Mouse (Mus musculus): ENCODE results near the gene Msi2.

Gene Msi2

DNA sequence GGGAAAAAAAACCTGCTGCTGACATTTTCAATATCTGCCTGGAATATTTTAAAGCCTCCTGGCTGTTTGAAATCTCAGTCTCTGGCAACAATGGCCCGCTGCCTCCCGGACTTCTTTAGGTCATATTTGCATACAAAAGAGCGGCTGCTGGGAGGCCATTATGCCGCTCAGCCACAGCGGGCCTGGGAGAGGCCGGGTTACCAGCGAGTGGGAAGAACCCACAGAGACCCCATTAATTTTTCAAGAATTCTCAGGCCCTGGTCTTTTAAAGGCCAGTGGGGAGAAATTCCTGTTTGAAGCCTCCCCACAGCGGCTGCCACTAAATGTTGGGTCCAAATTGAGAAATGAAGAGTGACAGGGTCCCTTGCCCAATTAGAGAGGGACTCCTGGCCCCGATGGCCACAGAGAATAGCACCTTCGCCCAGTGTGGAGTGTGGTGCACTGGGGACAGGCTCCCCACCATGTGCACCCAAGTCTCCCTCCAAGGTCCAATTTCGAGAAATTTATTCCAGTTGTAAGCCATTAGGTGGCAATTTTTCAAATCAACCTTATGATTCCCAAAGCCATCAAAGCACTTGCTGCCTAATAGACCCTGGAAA, 183.9 kb downstream of the Msi2 start:
- DNase-seq, result no peak

GRCm38 (mm10) chr11:88532016-88532415, 186.3 kb downstream of the Msi2 start:
- no peak for DNase-seq

- no peak for DNase-seq
These were observed 188.3 kb downstream of the Msi2 start for GRCm38 (mm10) chr11:88530032-88530431.

GRCm38 (mm10) chr11:88528522-88529101, 189.7 kb downstream of the Msi2 start:
- peak; percentile 80 for DNase-seq

DNA sequence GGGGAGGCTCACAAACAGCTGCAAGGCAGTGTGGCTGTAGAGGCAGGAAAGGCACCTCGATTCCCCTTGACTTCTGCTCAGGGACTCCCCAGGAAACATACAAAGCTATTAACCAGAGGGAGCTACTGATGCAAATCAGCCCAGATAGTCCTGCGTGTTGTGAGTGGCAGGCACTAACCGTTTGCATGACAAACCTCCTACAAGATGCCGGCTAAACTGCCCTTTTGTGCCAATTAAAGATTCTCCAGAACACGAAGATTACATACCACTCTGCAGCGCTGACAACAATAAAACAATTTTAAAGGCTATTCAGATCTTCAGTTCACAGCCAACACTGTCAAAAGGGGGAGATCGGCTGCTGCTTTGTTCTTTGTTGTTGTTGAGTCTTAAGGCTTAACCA, 191.6 kb downstream of the Msi2 start:
- DNase-seq, result no peak

DNA sequence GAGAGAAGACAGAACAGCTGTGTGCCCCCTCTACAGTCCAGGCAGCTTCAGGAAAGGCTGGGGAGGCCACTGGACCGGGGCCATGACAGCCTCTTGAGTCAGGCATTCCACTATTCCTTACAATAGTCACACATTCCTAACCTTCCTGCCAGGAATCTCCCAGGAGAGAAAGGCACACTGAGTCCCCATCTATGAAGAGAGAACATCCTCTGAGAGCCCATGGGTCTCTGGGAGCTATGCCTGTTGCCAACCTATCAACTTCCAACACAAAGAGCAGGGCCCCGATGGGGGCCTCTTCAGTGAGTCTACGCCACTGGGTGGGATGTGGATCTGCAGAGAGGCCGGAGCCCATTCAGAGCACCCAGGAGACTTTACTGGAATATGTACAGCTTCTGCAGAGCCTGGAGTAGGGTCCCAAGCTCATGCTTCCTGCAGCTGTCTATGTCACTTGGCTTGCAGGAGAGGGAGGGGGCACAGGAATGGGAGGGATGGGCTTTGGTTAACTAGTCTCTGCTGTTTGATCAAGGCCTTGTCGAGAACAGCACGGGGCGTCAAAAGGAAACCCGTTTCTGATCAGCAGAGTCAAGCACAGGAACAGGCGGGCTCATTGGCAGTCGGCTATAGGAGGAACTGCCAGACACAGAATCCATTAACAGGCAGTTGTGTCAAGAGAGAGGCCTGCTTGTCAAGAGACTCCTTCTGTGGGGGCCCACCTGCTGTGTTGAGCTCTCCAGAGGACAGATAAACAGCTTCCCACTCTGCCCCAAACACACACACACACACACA, 193.3 kb downstream of the Msi2 start:
- DNase-seq, result peak; percentile 64

- DNase-seq, result no peak
These were observed 193.9 kb downstream of the Msi2 start for GRCm38 (mm10) chr11:88524437-88524789.

DNA sequence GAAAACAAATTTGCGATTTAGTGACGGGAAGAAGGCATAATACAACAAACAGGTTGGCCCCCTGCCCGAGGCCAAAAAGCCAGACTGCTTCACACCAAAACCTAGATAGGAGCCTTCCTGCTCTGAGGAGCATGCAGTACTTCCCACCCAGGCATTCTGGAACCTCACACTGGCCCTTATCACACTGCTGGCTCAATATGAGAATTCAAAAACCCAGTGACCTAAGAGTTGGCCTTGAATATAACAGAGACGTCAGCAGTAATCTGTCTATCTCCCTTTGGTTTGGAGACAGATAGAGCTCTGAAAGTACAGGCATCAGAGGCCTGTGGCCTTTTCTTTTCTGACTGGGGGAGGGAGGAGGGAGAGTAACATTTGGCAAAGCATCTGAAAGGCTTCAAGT, 194.4 kb downstream of the Msi2 start:
- peak; percentile 60 for DNase-seq

- DNase-seq, result no peak
These were observed 194.8 kb downstream of the Msi2 start for GRCm38 (mm10) chr11:88523511-88523910.

DNA sequence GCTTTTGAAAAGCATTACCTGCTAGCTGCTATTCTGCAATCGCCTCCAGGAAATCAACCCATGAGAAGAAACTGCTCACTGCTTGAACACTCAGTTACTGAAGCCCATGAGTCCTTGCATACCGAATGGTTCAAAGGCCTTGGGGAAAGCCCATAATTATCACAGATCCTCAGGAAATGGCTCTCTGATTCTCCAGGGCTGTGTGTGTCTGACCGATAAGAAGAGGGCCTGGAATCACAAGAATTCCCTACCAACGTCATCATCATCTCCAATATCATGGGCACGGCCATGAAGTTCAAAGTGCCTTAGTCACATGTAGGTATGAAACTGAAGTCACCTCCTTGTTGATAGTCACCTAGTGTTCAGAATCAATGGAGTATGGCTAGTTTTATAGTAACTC, 196.2 kb downstream of the Msi2 start:
- no peak for DNase-seq

- DNase-seq, result no peak
These were observed 197.2 kb downstream of the Msi2 start for GRCm38 (mm10) chr11:88520951-88521730.

DNA sequence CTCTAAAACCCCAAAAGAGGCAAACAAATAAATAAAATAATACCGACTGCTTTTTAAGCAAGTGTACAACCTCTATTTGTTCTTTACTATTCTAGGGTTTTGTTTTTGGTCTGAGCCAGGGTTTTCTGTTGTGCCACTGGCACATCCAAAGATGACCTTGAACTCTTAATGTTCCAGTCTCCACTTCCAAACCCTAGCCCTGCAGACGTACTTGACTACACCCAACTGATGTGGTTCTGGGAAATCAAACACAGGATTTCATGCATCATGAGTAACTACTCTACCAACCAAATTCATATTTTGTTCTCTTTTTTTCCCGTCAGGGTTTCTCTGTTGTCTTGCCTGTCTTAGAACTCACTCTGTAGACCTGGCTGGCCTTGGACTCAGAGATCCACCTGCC, 200.0 kb downstream of the Msi2 start:
- DNase-seq, result no peak

DNA sequence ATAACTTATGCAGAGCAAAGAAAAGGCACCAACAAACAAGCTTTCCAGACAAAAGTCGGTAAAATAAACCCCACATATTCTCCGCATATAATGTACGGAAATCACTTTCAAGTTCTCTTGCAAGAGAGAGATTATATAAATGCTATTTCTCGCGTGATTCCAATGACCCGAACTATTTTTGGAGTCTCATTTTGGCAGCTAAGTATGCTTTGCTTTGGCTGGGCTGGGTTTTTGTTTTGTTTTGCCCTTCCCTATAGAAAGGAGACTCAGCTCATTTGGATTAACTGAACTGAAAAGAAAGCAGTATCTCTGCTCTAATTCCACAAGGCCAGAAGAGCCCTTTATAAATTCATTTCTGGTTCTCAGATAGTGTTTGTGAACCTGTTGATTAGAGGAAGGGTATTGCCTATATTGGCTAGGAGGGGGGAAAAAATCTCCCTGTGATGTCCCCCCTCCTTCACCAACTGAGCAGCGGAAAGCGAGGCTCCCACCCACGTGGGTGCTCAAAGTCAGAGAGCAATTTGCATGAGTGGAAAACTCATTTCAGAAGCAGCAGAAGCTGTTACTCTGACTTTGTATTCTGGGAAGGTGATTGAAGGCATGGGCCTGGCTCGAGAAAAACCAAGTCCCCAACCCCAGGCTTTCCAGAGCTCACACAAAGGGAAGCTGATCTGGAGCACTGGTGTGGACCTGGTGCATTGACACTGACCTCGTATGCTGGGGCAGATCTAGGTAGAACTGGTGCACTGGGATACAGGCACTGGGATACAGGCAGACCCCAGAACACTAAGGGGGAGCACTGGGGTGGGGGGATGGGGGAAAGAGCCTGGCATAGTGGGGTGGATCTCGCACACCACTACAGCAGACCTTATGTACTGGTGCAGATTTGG, 201.5 kb downstream of the Msi2 start:
- DNase-seq, result no peak

- no peak for DNase-seq
These were observed 202.4 kb downstream of the Msi2 start for GRCm38 (mm10) chr11:88515736-88516583.

DNA sequence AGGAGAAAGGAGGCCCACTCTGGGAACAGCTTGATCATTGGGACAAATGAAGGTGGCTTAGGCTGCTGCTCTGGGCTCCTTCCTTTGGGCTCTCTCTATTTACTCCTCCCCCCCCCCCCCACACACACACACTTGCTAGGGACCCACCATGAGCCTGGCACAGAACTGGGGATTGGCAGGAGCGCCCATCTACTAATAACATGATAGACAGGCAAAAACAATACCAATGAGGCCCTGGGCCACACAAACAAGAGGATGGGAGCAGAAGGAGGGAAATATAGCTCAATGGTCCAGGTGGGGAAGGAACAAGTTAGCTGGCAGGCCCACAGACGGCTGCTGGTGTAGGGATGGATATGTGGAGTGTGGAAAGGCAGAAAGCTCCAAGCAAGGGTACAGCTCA, 203.0 kb downstream of the Msi2 start:
- no peak for DNase-seq

DNA sequence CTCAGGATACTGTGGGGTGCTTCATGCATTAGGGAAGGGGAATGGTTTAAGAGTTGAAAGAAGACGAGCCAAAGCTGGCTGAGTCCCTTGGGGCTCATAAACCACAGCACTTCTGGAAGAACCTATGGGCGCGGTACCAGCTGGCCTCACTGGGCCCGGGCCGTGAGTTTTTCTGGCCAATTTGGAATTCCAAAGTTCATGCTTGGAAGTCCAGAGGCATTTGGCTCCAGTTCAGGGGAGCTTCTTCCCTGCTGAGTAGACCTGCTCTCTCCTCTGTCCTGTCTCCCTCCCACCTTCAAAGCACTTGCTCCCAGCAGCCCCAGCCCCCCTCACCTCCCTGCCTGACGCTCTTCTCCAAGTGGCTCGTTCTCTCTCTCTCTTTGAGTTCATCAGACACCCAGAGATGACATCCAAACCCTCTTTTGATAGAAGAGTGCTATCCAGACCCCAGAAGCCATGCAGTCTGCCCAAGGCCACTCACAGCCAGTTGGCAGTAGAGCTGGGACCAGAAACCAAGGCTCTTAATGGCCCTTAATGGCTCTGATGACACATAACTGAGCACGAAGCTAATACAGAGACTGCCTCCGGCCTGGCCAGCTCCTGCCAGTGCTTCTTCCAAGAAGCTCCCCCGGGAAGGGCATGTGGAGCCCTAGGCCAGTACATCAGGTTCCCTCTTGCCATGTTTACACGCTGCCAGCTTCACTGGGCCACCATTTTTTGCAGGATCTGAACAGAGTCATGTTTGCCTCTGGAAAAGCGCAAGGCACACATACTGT, 204.0 kb downstream of the Msi2 start:
- peak; percentile 71 for DNase-seq

DNA sequence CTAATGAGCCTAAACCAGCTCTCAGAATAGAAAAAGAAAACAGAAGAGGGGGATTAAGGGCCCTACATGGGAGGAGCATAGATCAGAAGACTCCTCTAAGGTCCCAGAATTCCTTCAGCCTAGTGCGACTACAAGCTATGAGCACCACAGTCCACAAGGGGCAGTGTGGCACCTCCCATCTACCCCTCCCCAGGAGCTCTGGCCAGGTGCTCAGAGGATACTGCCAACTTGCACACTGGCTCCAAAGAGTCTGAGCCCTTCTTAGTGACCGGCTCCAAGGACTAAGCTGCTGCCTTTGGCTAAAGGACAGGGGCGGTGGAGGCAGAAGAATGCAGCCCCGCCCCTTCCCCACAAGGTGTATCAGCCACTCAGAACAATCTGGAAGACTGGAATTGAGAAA, 205.7 kb downstream of the Msi2 start:
- peak; percentile 74 for DNase-seq

- DNase-seq, result no peak
These were observed 207.9 kb downstream of the Msi2 start for GRCm38 (mm10) chr11:88510282-88510850.

DNA sequence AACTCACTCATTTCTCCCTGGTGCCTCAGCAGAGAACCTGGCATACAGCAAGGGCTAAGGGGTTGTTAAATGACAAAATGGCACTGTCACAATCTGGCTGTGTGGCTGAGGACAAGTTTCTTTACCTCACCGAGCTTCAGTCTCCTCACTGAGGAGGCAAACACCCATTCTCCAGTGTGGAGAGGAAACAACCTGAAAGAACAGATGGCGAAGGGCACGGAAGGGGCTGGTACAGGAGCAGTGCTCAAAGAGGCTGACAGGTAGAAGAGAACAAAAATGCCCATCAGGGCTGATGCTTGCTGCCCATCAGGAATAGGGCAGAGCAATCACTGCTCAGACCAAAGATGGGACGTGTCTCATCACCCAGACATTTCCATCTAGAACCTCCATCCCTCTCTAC, 208.8 kb downstream of the Msi2 start:
- no peak for DNase-seq

- DNase-seq, result no peak
These were observed 210.2 kb downstream of the Msi2 start for GRCm38 (mm10) chr11:88508133-88508532.
